Mouse (Mus musculus): ENCODE data around the gene Tmed8. TPM values are rescaled to one million over a fixed set of nuclear protein-coding genes. Genes with fewer than 3 reads are reported as not detected.
"Not testable (repeated sequence)": the region's sequence is repeated elsewhere in the genome, so short reads cannot be mapped to it uniquely, and the experiment has no call there.

Gene Tmed8
- total and polyA plus RNA-seq, 3 experiments, result 27.3 to 34.8 (median 27.9) TPM

GRCm38 (mm10) chr12:87212844-87213606, 12.8 kb upstream of the Tmed8 start:
- H3K4me3 ChIP-seq (replicated peaks in 1 of 3; ENCODE audit: low read depth in 2 of 3, low read length in 2 of 3, poor library complexity in 1 of 3), result no peak overlapping the region
- in situ Hi-C loops (cut with MboI; ENCODE audit: low pct_ligation_motif_present, low pct_unique_long_range_greater_than_20kb, low sequenced_read_pairs), result no loop called here
- no peak overlapping the region for H3K9ac ChIP-seq (ENCODE audit: insufficient read depth, low read depth)
- H3K27me3 ChIP-seq (replicated peaks), result no peaks in the 10 kb centered on the region
- H3K79me2 ChIP-seq (replicated peaks; ENCODE audit: control insufficient read depth, extremely low read depth, insufficient read depth, poor library complexity, severe bottlenecking), result no peaks in the 10 kb centered on the region
- no peak for TF ChIP-seq ZNF384 (IDR thresholded peaks at IDR 0.05; ENCODE audit: low read depth, low read length)
- no peak for TF ChIP-seq RAD21 (IDR thresholded peaks at IDR 0.05; ENCODE audit: low read depth, low read length)
- TF ChIP-seq ETS1 (conservative IDR thresholded peaks at IDR 0.05; ENCODE audit: low read depth, low read length), result no peak
- no peak for TF ChIP-seq SMC3 (IDR thresholded peaks at IDR 0.05; ENCODE audit: low read depth, low read length)
- TF ChIP-seq KAT2A (IDR thresholded peaks at IDR 0.05; ENCODE audit: insufficient replicate concordance, low read length), result no peak
- TF ChIP-seq MAX (IDR thresholded peaks at IDR 0.05; ENCODE audit: low read length), result no peak
- TF ChIP-seq E2F4 (IDR thresholded peaks at IDR 0.05; ENCODE audit: insufficient replicate concordance, low read depth, low read length), result no peak
- no peak for TF ChIP-seq NRF1 (IDR thresholded peaks at IDR 0.05; ENCODE audit: low read depth, low read length)
- no peak for TF ChIP-seq IRF4 (IDR thresholded peaks at IDR 0.05; ENCODE audit: low read depth, low read length)
- no peak for TF ChIP-seq MAFK (IDR thresholded peaks at IDR 0.05; ENCODE audit: insufficient replicate concordance, low read length)
- TF ChIP-seq JUND (conservative IDR thresholded peaks at IDR 0.05; ENCODE audit: low read depth, low read length), result no peak
- TF ChIP-seq ZMIZ1 (IDR thresholded peaks at IDR 0.05; ENCODE audit: low read depth, low read length), result no peak
- TF ChIP-seq JUN (IDR thresholded peaks at IDR 0.05; ENCODE audit: insufficient read depth, low read depth, low read length), result no peak
- TF ChIP-seq MYC (IDR thresholded peaks at IDR 0.05; ENCODE audit: low read depth, low read length), result no peak
- no peak for TF ChIP-seq POLR2AphosphoS2 (IDR thresholded peaks at IDR 0.05; ENCODE audit: low read depth, low read length)
- TF ChIP-seq MEF2A (IDR thresholded peaks at IDR 0.05; ENCODE audit: borderline replicate concordance, low read depth, low read length), result no peak
- TF ChIP-seq MAZ (IDR thresholded peaks at IDR 0.05; ENCODE audit: low read depth, low read length), result no peak
- TF ChIP-seq ZKSCAN1 (IDR thresholded peaks at IDR 0.05; ENCODE audit: borderline replicate concordance, low read depth, low read length), result no peak
- dilution Hi-C loops (cut with MboI; ENCODE audit: extremely low pct_ligation_motif_present, extremely low pct_unique_long_range_greater_than_20kb, low sequenced_read_pairs), result no loop called here
- DNase-seq (ENCODE audit: extremely low read depth), result no peak
- H3K27ac ChIP-seq (ENCODE audit: insufficient read depth, low read depth), result no peak overlapping the region
- no peaks in the 10 kb centered on the region for H3K9me3 ChIP-seq (replicated peaks; ENCODE audit: low read length)
- no peak overlapping the region for H3K4me2 ChIP-seq (ENCODE audit: insufficient read depth, low read depth, poor library complexity, severe bottlenecking)
- peaks cover 0 to 6% of the 10 kb centered on the region in 2 experiments; a peak in 1 of 4 replicates for H3K4me1 ChIP-seq (ENCODE audit: control insufficient read depth in 1 of 2, insufficient read depth in 2 of 2)
- no peaks in the 10 kb centered on the region for H3K36me3 ChIP-seq (replicated peaks in 1 of 2; ENCODE audit: control insufficient read depth in 1 of 2, insufficient read depth in 1 of 2, low read length in 1 of 2)

- H3K4me2 ChIP-seq (ENCODE audit: insufficient read depth, low read depth, poor library complexity, severe bottlenecking); H3K27me3 ChIP-seq (replicated peaks); H3K4me3 ChIP-seq (replicated peaks in 1 of 3; ENCODE audit: low read depth in 2 of 3, low read length in 2 of 3, poor library complexity in 1 of 3); DNase-seq (ENCODE audit: extremely low read depth); in situ Hi-C loops (cut with MboI; ENCODE audit: low pct_ligation_motif_present, low pct_unique_long_range_greater_than_20kb, low sequenced_read_pairs); dilution Hi-C loops (cut with MboI; ENCODE audit: extremely low pct_ligation_motif_present, extremely low pct_unique_long_range_greater_than_20kb, low sequenced_read_pairs); H3K36me3 ChIP-seq (replicated peaks in 1 of 2; ENCODE audit: control insufficient read depth in 1 of 2, insufficient read depth in 1 of 2, low read length in 1 of 2); H3K79me2 ChIP-seq (replicated peaks; ENCODE audit: control insufficient read depth, extremely low read depth, insufficient read depth, poor library complexity, severe bottlenecking); H3K9ac ChIP-seq (ENCODE audit: insufficient read depth, low read depth); H3K27ac ChIP-seq (ENCODE audit: insufficient read depth, low read depth); H3K9me3 ChIP-seq (replicated peaks; ENCODE audit: low read length): not testable (repeated sequence)
- peaks cover 3 to 28% of the 10 kb centered on the region in 2 experiments; a peak in 3 of 4 replicates for H3K4me1 ChIP-seq (ENCODE audit: control insufficient read depth in 1 of 2, insufficient read depth in 2 of 2)
Measured at GRCm38 (mm10) chr12:87205789-87206188, 5.5 kb upstream of the Tmed8 start.

Measured in CH12.LX (cell line).